Mouse (Mus musculus) heart, embryonic 15.5 days (tissue): ENCODE measurements around the gene Slc9a3r2. TPM values are rescaled to one million over a fixed set of nuclear protein-coding genes. Genes with fewer than 3 reads are reported as not detected.

ENCODE experiments used
- ATAC-seq: fragments of 200-750 bp; cut with Nextera tagmentation; replicated peaks from 2 replicates; pipeline ENCODE4 v1.8.0; 2017; ENCODE audit warnings: low read depth, moderate TSS enrichment; ENCODE audit not compliant: insufficient number of reproducible peaks, insufficient read depth, low FRiP score
- H3K27ac ChIP-seq: fragments of 300-500 bp; sonication (generic); 2 replicates; pipeline ENCODE4 v1.5.1; 2015; ENCODE audit warnings: mild to moderate bottlenecking, inconsistent platforms
- H3K27me3 ChIP-seq: fragments of 300-500 bp; sonication (generic); 2 replicates; pipeline ENCODE4 v1.6.1; 2015; ENCODE audit warnings: inconsistent platforms
- H3K36me3 ChIP-seq: fragments of 300-500 bp; sonication (generic); 2 replicates; pipeline ENCODE4 v1.6.1; 2015; ENCODE audit warnings: mild to moderate bottlenecking, inconsistent platforms
- H3K4me1 ChIP-seq: fragments of 300-500 bp; sonication (generic); replicated peaks from 2 replicates; pipeline ENCODE4 v1.6.1; 2015; ENCODE audit warnings: inconsistent platforms
- H3K4me2 ChIP-seq: fragments of 300-500 bp; sonication (generic); 2 replicates; pipeline ENCODE4 v1.6.1; 2015; ENCODE audit warnings: inconsistent platforms, mild to moderate bottlenecking, moderate library complexity
- H3K4me3 ChIP-seq: fragments of 300-500 bp; sonication (generic); 2 replicates; pipeline ENCODE4 v1.5.1; 2015; ENCODE audit warnings: mild to moderate bottlenecking, inconsistent platforms
- H3K9ac ChIP-seq: fragments of 300-500 bp; sonication (generic); 2 replicates; pipeline ENCODE4 v1.6.1; 2015; ENCODE audit warnings: mild to moderate bottlenecking, inconsistent platforms
- H3K9me3 ChIP-seq: fragments of 300-500 bp; sonication (generic); replicated peaks from 2 replicates; pipeline ENCODE4 v1.6.1; 2016; ENCODE audit warnings: inconsistent platforms
- WGBS: fragments of 180-500 bp; shearing (Covaris S2); methylation state at CpG from one replicate; pipeline ENCODE4 v1.1.7; 2015; ENCODE audit warnings: mixed read lengths; 5-methylcytosine and 5-hydroxymethylcytosine counted together
- polyA plus RNA-seq: library from polyadenylated mRNA; unstranded; fragments of >200 nt; fragmentation: Nextera tagmentation; extraction: Ambion mirVana; gene quantifications from 2 replicates; pipeline ENCODE4 v1.2.1, GENCODE M21; 2015

Gene Slc9a3r2
- polyA plus RNA-seq, 1 experiment from 2014 or later = 55.5 TPM

GRCm38 (mm10) chr17:24645916-24646315, 4.2 kb downstream of the Slc9a3r2 start:
- Histone ChIP-seq H3K4me3 (no peak overlapping the region), H3K36me3 (no peaks in the 10 kb centered on the region; the same call in 1 of the 2 replicates), H3K27me3 (0 out of 2 replicates have a peak, but pooled peaks cover 9% of the 10 kb centered on the region), H3K4me1 (peaks cover 57% of the 10 kb centered on the region), H3K4me2 (peak overlapping the region; percentile 33; the same call in 1 of the 2 replicates), H3K27ac (peak overlapping the region; percentile 70), H3K9ac (no peak overlapping the region), H3K9me3 (no peaks in the 10 kb centered on the region)
- 52% methylated on average over 3 of the region's 3 CpGs for WGBS
- no peak for ATAC-seq

- H3K4me3 ChIP-seq = peak overlapping the region; percentile 12; the same call in 1 of the 2 replicates
- WGBS = 62% methylated on average over 9 of the region's 9 CpGs
- H3K9ac ChIP-seq = no peak overlapping the region
Measured at GRCm38 (mm10) chr17:24644875-24645721, 5.0 kb downstream of the Slc9a3r2 start.

DNA sequence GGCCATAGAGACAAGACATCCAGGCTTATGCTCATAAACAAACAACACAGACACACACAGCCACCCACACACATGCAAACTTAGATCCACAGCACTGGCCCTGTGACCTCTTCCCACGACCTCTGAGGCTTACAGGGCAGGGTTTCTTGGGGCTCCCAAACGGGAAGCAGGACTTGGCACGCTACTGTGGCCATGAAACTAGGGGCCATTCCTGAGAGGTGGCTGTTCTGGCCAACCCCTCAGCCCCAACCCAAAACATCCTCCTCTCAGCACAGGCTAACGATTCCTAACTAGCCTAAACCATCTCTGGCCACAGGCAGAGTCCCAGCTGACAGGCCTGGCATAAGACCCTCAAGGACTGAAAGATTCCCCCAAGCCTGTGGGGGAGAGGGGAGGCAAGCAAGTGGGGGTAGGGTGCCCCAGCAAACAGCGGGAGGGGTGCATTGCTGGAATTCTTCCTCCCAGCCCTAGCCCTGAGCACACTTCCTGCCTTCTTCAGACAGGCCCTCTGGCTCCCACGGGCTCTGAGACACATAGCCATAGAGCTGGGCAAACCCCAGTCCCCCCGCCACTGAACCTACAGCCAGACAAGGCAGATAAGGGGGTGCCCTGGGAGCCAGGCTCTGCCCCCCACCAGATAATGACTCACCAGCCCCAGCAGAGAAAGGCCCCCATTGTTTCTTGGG, 6.0 kb downstream of the Slc9a3r2 start:
- 0 out of 2 replicates have a peak, but pooled peaks have one; percentile 20 for ATAC-seq
- Histone ChIP-seq H3K4me2 (peak overlapping the region; percentile 38), H3K9ac (peak overlapping the region; percentile 7; the same call in 1 of the 2 replicates), H3K9me3 (no peaks in the 10 kb centered on the region), H3K36me3 (peaks cover 4% of the 10 kb centered on the region; the same call in 1 of the 2 replicates), H3K4me3 (peak overlapping the region; percentile 12; the same call in 1 of the 2 replicates), H3K4me1 (peaks cover 56% of the 10 kb centered on the region), H3K27ac (peak overlapping the region; percentile 70), H3K27me3 (0 out of 2 replicates have a peak, but pooled peaks cover 9% of the 10 kb centered on the region)
- WGBS = 34% methylated on average over 7 of the region's 7 CpGs

More at GRCm38 (mm10) chr17:24644875-24645721, 5.0 kb downstream of the Slc9a3r2 start:
- peak; percentile 27 for ATAC-seq
- Histone ChIP-seq H3K36me3 (no peaks in the 10 kb centered on the region; the same call in 1 of the 2 replicates), H3K27ac (peak overlapping the region; percentile 70), H3K9me3 (no peaks in the 10 kb centered on the region), H3K4me1 (peaks cover 53% of the 10 kb centered on the region), H3K27me3 (0 out of 2 replicates have a peak, but pooled peaks cover 9% of the 10 kb centered on the region), H3K4me2 (peak overlapping the region; percentile 38)

DNA sequence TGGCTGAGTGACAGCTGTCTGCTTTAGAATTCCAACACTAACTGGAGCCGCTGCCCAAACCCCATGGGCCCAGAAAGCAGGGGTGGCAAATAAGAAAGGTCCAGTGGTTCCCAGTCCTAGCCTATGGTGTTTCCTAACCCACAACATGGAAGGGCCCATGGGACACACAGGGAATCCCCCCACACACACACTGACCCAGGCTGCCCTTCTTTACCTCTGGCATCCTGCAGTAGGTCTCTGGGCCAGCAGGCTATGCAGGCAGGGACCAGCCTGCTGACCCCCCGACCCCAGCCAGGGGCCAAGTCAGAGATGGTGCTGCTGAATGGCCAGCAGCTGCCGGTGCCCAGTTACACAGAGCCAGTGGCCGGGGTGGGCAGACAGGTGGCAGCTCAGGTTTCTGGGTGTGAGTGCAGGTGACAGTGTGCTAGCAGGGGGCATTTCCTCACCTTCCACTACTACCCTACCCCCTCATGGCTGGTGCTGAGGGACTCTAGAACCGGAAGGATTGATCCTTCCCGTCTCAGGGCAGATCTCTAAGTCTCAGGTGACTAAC, 7.3 kb downstream of the Slc9a3r2 start:
- Histone ChIP-seq H3K9me3 (no peaks in the 10 kb centered on the region), H3K4me2 (peak overlapping the region; percentile 38; the same call in 1 of the 2 replicates), H3K4me3 (no peak overlapping the region), H3K9ac (no peak overlapping the region), H3K27me3 (0 out of 2 replicates have a peak, but pooled peaks cover 3% of the 10 kb centered on the region), H3K27ac (no peak overlapping the region), H3K4me1 (peaks cover 49% of the 10 kb centered on the region), H3K36me3 (peaks cover 4% of the 10 kb centered on the region; the same call in 1 of the 2 replicates)
- no peak for ATAC-seq
- WGBS = 72% methylated on average over 6 of the region's 6 CpGs

- H3K9me3 ChIP-seq = no peaks in the 10 kb centered on the region
- peaks cover 4% of the 10 kb centered on the region; the same call in 1 of the 2 replicates for H3K36me3 ChIP-seq
- H3K27me3 ChIP-seq = 0 out of 2 replicates have a peak, but pooled peaks cover 3% of the 10 kb centered on the region
- H3K9ac ChIP-seq = no peak overlapping the region
- no peak overlapping the region for H3K4me3 ChIP-seq
- ATAC-seq = no peak
- no peak overlapping the region for H3K4me2 ChIP-seq
- no peak overlapping the region for H3K27ac ChIP-seq
- peaks cover 45% of the 10 kb centered on the region for H3K4me1 ChIP-seq
- 86% methylated on average over 14 of the region's 14 CpGs for WGBS
Measured at GRCm38 (mm10) chr17:24641944-24642343, 8.2 kb downstream of the Slc9a3r2 start.

DNA sequence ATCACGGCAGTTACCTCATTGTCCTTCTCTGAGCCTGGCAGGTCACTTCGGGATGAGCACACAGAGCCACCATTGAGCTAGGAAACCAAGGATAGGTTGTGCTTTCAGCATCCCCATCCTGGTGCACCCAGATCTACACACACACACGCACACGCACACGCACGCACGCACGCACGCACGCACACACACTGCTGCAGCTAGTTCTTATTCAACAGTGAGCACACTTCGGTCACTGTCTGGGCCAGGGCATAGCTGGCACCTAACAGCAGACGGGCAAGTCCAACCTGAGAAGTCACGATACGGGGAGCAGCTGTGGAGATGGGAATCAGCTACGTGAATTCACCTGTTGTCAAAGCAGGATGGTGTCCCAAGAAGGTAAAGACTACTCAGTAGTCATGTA, 9.5 kb downstream of the Slc9a3r2 start:
- H3K4me1 ChIP-seq = peaks cover 40% of the 10 kb centered on the region
- ATAC-seq = no peak
- 95% methylated on average over 15 of the region's 15 CpGs for WGBS
- H3K4me3 ChIP-seq = no peak overlapping the region
- no peak overlapping the region for H3K9ac ChIP-seq
- H3K27ac ChIP-seq = no peak overlapping the region
- H3K9me3 ChIP-seq = no peaks in the 10 kb centered on the region
- H3K27me3 ChIP-seq = 0 out of 2 replicates have a peak, but pooled peaks cover 3% of the 10 kb centered on the region
- peaks cover 4% of the 10 kb centered on the region; the same call in 1 of the 2 replicates for H3K36me3 ChIP-seq
- no peak overlapping the region for H3K4me2 ChIP-seq

GRCm38 (mm10) chr17:24640119-24640518, 10.0 kb downstream of the Slc9a3r2 start:
- no peak for ATAC-seq
- 89% methylated on average over 7 of the region's 7 CpGs for WGBS
- Histone ChIP-seq H3K4me3 (no peak overlapping the region), H3K9ac (no peak overlapping the region), H3K36me3 (peaks cover 4% of the 10 kb centered on the region; the same call in 1 of the 2 replicates), H3K4me2 (no peak overlapping the region), H3K4me1 (peaks cover 38% of the 10 kb centered on the region), H3K9me3 (no peaks in the 10 kb centered on the region), H3K27me3 (peaks cover 5% of the 10 kb centered on the region; the same call in 1 of the 2 replicates), H3K27ac (peak overlapping the region; percentile 75; the same call in 1 of the 2 replicates)

DNA sequence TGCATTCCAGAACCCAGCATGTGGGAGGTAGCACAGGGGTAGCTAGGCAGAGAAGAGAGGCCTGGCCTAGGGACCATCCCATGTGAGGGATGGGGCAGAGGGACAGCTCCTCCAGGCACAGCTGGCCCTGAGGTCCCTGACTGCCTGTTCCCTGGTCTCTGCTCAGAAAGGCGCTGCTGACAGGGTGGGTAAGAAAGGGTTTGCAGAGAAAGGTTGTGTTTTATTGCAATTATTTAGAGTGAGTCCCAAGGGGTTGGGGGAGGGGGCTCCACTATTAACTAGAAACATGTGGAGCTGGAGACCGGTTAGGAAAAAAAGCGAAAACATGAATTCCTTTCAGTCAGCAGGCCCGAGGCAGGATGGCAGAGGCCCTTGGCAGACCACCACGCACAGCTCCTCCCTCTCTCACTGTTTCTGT, 10.5 kb downstream of the Slc9a3r2 start:
- Histone ChIP-seq H3K27ac (peak overlapping the region; percentile 75), H3K27me3 (peaks cover 8% of the 10 kb centered on the region; the same call in 1 of the 2 replicates), H3K9ac (no peak overlapping the region), H3K4me2 (no peak overlapping the region), H3K9me3 (no peaks in the 10 kb centered on the region), H3K36me3 (peaks cover 4% of the 10 kb centered on the region; the same call in 1 of the 2 replicates), H3K4me3 (no peak overlapping the region), H3K4me1 (peaks cover 38% of the 10 kb centered on the region)
- ATAC-seq = no peak; the same call in 1 of the 2 replicates
- WGBS = 60% methylated on average over 5 of the region's 5 CpGs

DNA sequence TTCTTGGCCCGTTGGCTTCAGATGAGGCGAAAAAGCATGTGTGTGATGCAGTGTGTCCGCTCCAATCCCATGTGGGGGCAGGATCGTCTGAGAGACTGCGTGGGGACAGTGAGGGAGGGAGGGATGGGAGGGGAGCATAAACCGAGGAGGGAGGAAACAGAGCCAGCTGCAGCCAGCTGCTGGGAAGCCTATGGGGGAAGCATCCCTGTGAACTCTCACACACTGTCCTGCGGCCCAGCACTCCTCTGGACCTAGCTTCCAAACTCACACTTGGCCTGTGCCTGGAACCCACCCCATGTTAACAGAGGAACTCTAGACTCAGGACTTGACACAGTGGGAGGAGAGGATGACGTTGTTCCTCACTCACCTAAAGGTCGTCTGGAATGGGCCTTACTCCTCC, 11.3 kb downstream of the Slc9a3r2 start:
- H3K27ac ChIP-seq = peak overlapping the region; percentile 75
- peaks cover 4% of the 10 kb centered on the region; the same call in 1 of the 2 replicates for H3K36me3 ChIP-seq
- H3K9me3 ChIP-seq = no peaks in the 10 kb centered on the region
- no peak overlapping the region for H3K4me2 ChIP-seq
- WGBS = 59% methylated on average over 9 of the region's 9 CpGs
- peak; percentile 54; the same call in 1 of the 2 replicates for ATAC-seq
- peaks cover 33% of the 10 kb centered on the region for H3K4me1 ChIP-seq
- H3K4me3 ChIP-seq = no peak overlapping the region
- H3K27me3 ChIP-seq = peaks cover 10% of the 10 kb centered on the region; the same call in 1 of the 2 replicates
- no peak overlapping the region for H3K9ac ChIP-seq

GRCm38 (mm10) chr17:24638214-24638613, 11.9 kb downstream of the Slc9a3r2 start:
- Histone ChIP-seq H3K27me3 (peaks cover 10% of the 10 kb centered on the region; the same call in 1 of the 2 replicates), H3K4me2 (no peak overlapping the region), H3K27ac (0 out of 2 replicates have a peak overlapping the region, but pooled peaks have one; percentile 75), H3K4me1 (peaks cover 34% of the 10 kb centered on the region), H3K9me3 (no peaks in the 10 kb centered on the region), H3K36me3 (peaks cover 4% of the 10 kb centered on the region; the same call in 1 of the 2 replicates), H3K9ac (no peak overlapping the region), H3K4me3 (no peak overlapping the region)
- WGBS = 78% methylated on average over 4 of the region's 4 CpGs
- no peak for ATAC-seq
